Mouse (Mus musculus) bone marrow, adult 2 months (tissue): ENCODE data around the gene Frmd5.

ENCODE experiments used
- CTCF ChIP-seq: fragments of 200-500 bp; IDR thresholded peaks from 2 replicates; pipeline ENCODE4 v1.5.1; 2011; ENCODE audit warnings: low read length, control low read depth; ENCODE audit not compliant: control insufficient read depth, insufficient read depth
- POLR2A ChIP-seq: fragments of 200-500 bp; IDR thresholded peaks from 2 replicates; pipeline ENCODE4 v1.6.1; 2011; ENCODE audit warnings: low read depth, mild to moderate bottlenecking, control low read depth, low read length, borderline replicate concordance; ENCODE audit not compliant: control insufficient read depth

DNA sequence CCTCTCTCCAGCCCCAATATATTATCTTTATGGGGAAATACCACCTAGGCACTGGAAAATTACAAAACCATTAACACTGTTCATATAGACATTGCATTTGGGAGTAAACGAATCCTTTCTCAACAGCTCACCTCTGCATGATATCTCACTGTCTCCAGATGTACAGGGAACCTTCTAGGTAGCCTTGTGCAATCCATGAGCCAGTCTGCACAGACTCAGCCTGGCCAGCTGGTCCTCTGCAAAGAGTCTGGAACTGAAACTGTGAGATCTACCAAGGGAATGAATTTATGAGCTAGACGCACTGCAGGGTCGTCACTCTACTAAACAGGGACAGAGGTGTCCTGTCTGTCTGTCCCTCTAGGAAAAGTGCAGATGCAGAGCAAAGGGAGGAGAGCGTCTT is 82.0 kb downstream of the Frmd5 start:
- TF ChIP-seq CTCF (no peak), POLR2A (no peak)
